Mouse (Mus musculus) midbrain, embryonic 13.5 days (tissue): ENCODE results near the gene Psip1. TPM values are rescaled to one million over a fixed set of nuclear protein-coding genes. Genes with fewer than 3 reads are reported as not detected.

ENCODE experiments used
- ATAC-seq: fragments of 200-750 bp; cut with Nextera tagmentation; 2 replicates; pipeline ENCODE4 v1.8.0; 2017; ENCODE audit warnings: mild to moderate bottlenecking, moderate TSS enrichment, moderate library complexity
- H3K27ac ChIP-seq: fragments of 300-500 bp; sonication (generic); 2 replicates; pipeline ENCODE4 v1.5.1; 2015; ENCODE audit warnings: inconsistent platforms, mild to moderate bottlenecking, moderate library complexity
- H3K27me3 ChIP-seq: fragments of 300-500 bp; sonication (generic); 2 replicates; pipeline ENCODE4 v1.6.1; 2015; ENCODE audit warnings: mild to moderate bottlenecking, inconsistent platforms
- H3K36me3 ChIP-seq: fragments of 300-500 bp; sonication (generic); 2 replicates; pipeline ENCODE4 v1.6.1; 2015; ENCODE audit warnings: mild to moderate bottlenecking, inconsistent platforms
- H3K4me1 ChIP-seq: fragments of 300-500 bp; sonication (generic); replicated peaks from 2 replicates; pipeline ENCODE4 v1.6.1; 2015; ENCODE audit warnings: inconsistent platforms
- H3K4me2 ChIP-seq: fragments of 300-500 bp; sonication (generic); replicated peaks from 2 replicates; pipeline ENCODE4 v1.6.1; 2015; ENCODE audit warnings: moderate library complexity, mild to moderate bottlenecking, inconsistent platforms
- H3K4me3 ChIP-seq: fragments of 300-500 bp; sonication (generic); replicated peaks from 2 replicates; pipeline ENCODE4 v1.5.1; 2015; ENCODE audit warnings: mild to moderate bottlenecking, inconsistent platforms
- H3K9ac ChIP-seq: fragments of 300-500 bp; sonication (generic); replicated peaks from 2 replicates; pipeline ENCODE4 v1.6.1; 2015; ENCODE audit warnings: mild to moderate bottlenecking, inconsistent platforms
- H3K9me3 ChIP-seq: fragments of 300-500 bp; sonication (generic); 2 replicates; pipeline ENCODE4 v1.6.1; 2016; ENCODE audit warnings: mild to moderate bottlenecking, inconsistent platforms
- WGBS: fragments of 180-500 bp; shearing (Covaris S2); methylation state at CpG from one replicate; pipeline ENCODE4 v1.1.7; 2015; 5-methylcytosine and 5-hydroxymethylcytosine counted together
- polyA plus RNA-seq: library from polyadenylated mRNA; unstranded; fragments of >200 nt; fragmentation: Nextera tagmentation; extraction: Ambion mirVana; gene quantifications from 2 replicates; pipeline ENCODE4 v1.2.1, GENCODE M21; 2015

Gene Psip1
- polyA plus RNA-seq, 1 experiment from 2014 or later, result 332 TPM

DNA sequence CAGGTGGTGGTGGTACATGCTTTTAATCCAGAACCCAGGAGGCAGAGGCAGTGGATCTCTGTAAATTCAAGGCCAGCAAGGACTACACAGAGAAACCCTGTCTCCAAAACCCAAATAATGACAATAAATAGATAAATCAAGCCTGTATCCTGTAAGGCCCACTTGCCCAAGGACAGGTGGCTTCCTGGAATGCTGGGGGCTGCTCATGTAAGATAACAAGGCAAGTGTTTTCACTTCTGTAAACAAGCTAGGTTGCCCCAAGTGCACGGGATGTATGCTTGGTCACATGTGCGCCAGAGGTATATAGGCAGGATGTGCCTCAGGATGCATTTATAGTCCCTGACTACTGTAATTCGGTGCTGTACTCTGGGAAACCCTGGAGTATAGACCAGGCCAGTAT lies 74.2 kb downstream of the Psip1 start:
- Histone ChIP-seq H3K4me1 (peaks cover 4% of the 10 kb centered on the region), H3K4me3 (no peak overlapping the region), H3K27me3 (no peaks in the 10 kb centered on the region), H3K9ac (no peak overlapping the region), H3K4me2 (no peak overlapping the region), H3K9me3 (peaks cover 19% of the 10 kb centered on the region; the same call in 1 of the 2 replicates), H3K36me3 (0 out of 2 replicates have a peak, but pooled peaks cover 5% of the 10 kb centered on the region), H3K27ac (no peak overlapping the region)
- 93% methylated on average over 3 of the region's 3 CpGs for WGBS
- no peak for ATAC-seq

DNA sequence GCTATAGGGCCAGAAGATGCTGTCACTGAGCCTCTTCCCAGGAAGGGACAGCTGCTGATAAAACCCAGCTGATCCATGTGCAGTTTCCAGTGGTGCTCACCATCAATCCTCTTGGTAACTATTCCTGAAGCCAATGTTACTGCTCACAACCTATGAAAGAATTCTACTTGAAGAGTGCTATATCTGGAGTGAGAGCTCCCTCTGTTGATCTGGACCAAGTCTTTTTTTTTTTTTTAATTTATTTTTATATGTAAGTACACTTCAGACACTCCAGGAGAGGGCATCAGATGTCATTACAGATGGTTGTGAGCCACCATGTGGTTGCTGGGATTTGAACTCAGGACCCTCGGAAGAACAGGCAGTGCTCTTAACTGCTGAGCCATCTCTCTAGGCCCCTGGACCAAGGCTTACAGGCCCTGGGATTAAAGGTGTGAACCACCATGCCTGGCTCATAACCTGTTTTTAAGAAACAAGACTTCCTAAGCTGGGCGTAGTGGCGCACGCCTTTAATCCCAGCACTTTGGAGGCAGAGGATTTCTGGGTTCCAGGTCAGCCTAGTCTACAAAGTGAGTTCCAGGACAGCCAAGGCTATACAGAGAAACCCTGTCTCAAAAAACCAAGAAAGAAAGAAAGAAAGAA lies 76.3 kb downstream of the Psip1 start:
- H3K4me1 ChIP-seq, result no peaks in the 10 kb centered on the region
- H3K9ac ChIP-seq, result no peak overlapping the region
- 0 out of 2 replicates have a peak, but pooled peaks cover 5% of the 10 kb centered on the region for H3K36me3 ChIP-seq
- ATAC-seq, result no peak
- no peak overlapping the region for H3K4me3 ChIP-seq
- peaks cover 15% of the 10 kb centered on the region; the same call in 1 of the 2 replicates for H3K9me3 ChIP-seq
- 95% methylated on average over 4 of the region's 4 CpGs for WGBS
- no peaks in the 10 kb centered on the region for H3K27me3 ChIP-seq
- H3K27ac ChIP-seq, result no peak overlapping the region
- no peak overlapping the region for H3K4me2 ChIP-seq

DNA sequence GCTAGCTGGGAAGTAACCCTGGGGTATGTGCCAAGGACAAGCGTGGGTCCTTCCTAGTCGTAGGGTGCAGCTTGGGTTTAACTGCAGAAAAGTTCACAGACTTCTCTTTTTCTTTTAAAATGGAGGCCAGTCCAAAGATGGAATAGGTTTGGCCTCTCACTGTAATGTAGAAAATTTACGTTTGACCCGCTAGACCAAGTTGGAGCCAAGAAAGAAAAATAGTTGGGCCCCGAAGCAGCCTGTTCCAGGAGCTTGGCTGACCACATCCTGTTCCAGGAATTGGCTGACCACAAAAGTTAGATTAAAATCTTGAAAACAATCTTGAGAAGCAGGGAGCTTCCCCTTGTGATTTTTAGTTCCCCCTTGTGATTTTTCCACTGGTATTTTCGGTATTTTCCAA lies 78.6 kb downstream of the Psip1 start:
- Histone ChIP-seq H3K9me3 (peaks cover 23% of the 10 kb centered on the region), H3K4me2 (no peak overlapping the region), H3K27ac (no peak overlapping the region), H3K4me1 (no peaks in the 10 kb centered on the region), H3K9ac (no peak overlapping the region), H3K27me3 (no peaks in the 10 kb centered on the region), H3K36me3 (0 out of 2 replicates have a peak, but pooled peaks cover 5% of the 10 kb centered on the region), H3K4me3 (no peak overlapping the region)
- ATAC-seq, result no peak
- 97% methylated on average over 6 of the region's 6 CpGs for WGBS

Other genes with a start within 250 kb of the Psip1 start
- 3.7 and 4.4 TPM in 2 replicates for gene Ttc39b, start 162.2 kb downstream of the Psip1 start, polyA plus RNA-seq
- 93.9 and 95.5 TPM in 2 replicates for gene Snapc3, start 68.7 kb downstream of the Psip1 start, polyA plus RNA-seq
- 4.1 and 5.6 TPM in 2 replicates for gene Ccdc171, start 39.1 kb upstream of the Psip1 start, polyA plus RNA-seq